Mouse (Mus musculus) liver, embryonic 11.5 days (tissue): ENCODE data around the gene Amigo1. TPM values are rescaled to one million over a fixed set of nuclear protein-coding genes. Genes with fewer than 3 reads are reported as not detected.

ENCODE experiments used
- ATAC-seq: fragments of 200-750 bp; cut with Nextera tagmentation; replicated peaks from 2 replicates; pipeline ENCODE4 v1.8.0; 2017; ENCODE audit warnings: moderate number of reproducible peaks, mild to moderate bottlenecking, moderate TSS enrichment, moderate library complexity; ENCODE audit not compliant: low FRiP score
- DNase-seq: peaks from one replicate; pipeline ENCODE4 v3.0.0-alpha.2; 2017; ENCODE audit warnings: low spot score
- H3K27ac ChIP-seq: fragments of 300-500 bp; sonication (generic); 2 replicates; pipeline ENCODE4 v1.5.1; 2014; ENCODE audit warnings: mild to moderate bottlenecking, low read depth, low read length, control low read depth
- H3K27me3 ChIP-seq: fragments of 300-500 bp; sonication (generic); replicated peaks from 2 replicates; pipeline ENCODE4 v1.6.1; 2014; ENCODE audit warnings: low read length, mixed read lengths; ENCODE audit not compliant: control insufficient read depth, insufficient read depth
- H3K36me3 ChIP-seq: fragments of 300-500 bp; sonication (generic); 2 replicates; pipeline ENCODE4 v1.6.1; 2014; ENCODE audit warnings: mild to moderate bottlenecking, low read length, moderate library complexity, mixed read lengths; ENCODE audit not compliant: control insufficient read depth, insufficient read depth
- H3K4me1 ChIP-seq: fragments of 300-500 bp; sonication (generic); replicated peaks from 2 replicates; pipeline ENCODE4 v1.6.1; 2014; ENCODE audit warnings: low read length, mixed read lengths; ENCODE audit not compliant: control insufficient read depth, insufficient read depth
- H3K4me2 ChIP-seq: fragments of 300-500 bp; sonication (generic); 2 replicates; pipeline ENCODE4 v1.6.1; 2014; ENCODE audit warnings: mild to moderate bottlenecking, control low read depth, moderate library complexity
- H3K4me3 ChIP-seq: fragments of 300-500 bp; sonication (generic); 2 replicates; pipeline ENCODE4 v1.5.1; 2014; ENCODE audit warnings: low read depth, low read length, control low read depth
- H3K9ac ChIP-seq: fragments of 300-500 bp; sonication (generic); 2 replicates; pipeline ENCODE4 v1.6.1; 2014; ENCODE audit warnings: low read depth, low read length, control low read depth
- H3K9me3 ChIP-seq: fragments of 300-500 bp; sonication (generic); 2 replicates; pipeline ENCODE4 v1.6.1; 2016; ENCODE audit warnings: low read length, inconsistent platforms, mixed read lengths; ENCODE audit not compliant: control insufficient read depth
- WGBS: fragments of 180-500 bp; shearing (Covaris S2); extraction: QIAGEN DNeasy Blood & Tissue Kit; methylation state at CpG from one replicate; pipeline ENCODE4 v1.1.7; 2014; 5-methylcytosine and 5-hydroxymethylcytosine counted together
- polyA plus RNA-seq: library from polyadenylated mRNA; unstranded; fragments of >200 nt; fragmentation: Nextera tagmentation; extraction: Ambion mirVana; gene quantifications from 2 replicates; pipeline ENCODE4 v1.2.1, GENCODE M21; 2014

Gene Amigo1
- polyA plus RNA-seq, 1 experiment from 2014 or later, result 0.88 TPM

GRCm38 (mm10) chr3:108189897-108190296, 3.8 kb downstream of the Amigo1 start:
- Histone ChIP-seq H3K4me1 (0 out of 2 replicates have a peak, but pooled peaks cover 7% of the 10 kb centered on the region), H3K27me3 (peaks cover 18% of the 10 kb centered on the region), H3K4me2 (no peak overlapping the region), H3K27ac (no peak overlapping the region), H3K9me3 (no peaks in the 10 kb centered on the region), H3K36me3 (no peaks in the 10 kb centered on the region), H3K9ac (no peak overlapping the region), H3K4me3 (no peak overlapping the region)
- ATAC-seq (no peak), DNase-seq (no peak)
- WGBS, result 50% methylated on average over 5 of the region's 5 CpGs

- peaks cover 24% of the 10 kb centered on the region for H3K4me1 ChIP-seq
These were observed 7.6 kb downstream of the Amigo1 start for GRCm38 (mm10) chr3:108193686-108194085.

GRCm38 (mm10) chr3:108195287-108195686, 9.2 kb downstream of the Amigo1 start:
- Histone ChIP-seq H3K9me3 (no peaks in the 10 kb centered on the region), H3K9ac (no peak overlapping the region), H3K36me3 (no peaks in the 10 kb centered on the region), H3K27me3 (no peaks in the 10 kb centered on the region), H3K4me1 (peaks cover 31% of the 10 kb centered on the region), H3K27ac (no peak overlapping the region), H3K4me2 (no peak overlapping the region), H3K4me3 (no peak overlapping the region)
- DNase-seq, result no peak
- ATAC-seq, result no peak
- WGBS, result 69% methylated on average over 4 of the region's 4 CpGs

More at GRCm38 (mm10) chr3:108193686-108194085, 7.6 kb downstream of the Amigo1 start:
- no peaks in the 10 kb centered on the region for H3K27me3 ChIP-seq
- H3K4me3 ChIP-seq, result no peak overlapping the region
- no peak overlapping the region for H3K27ac ChIP-seq
- no peak overlapping the region for H3K9ac ChIP-seq
- ATAC-seq (no peak), DNase-seq (no peak)
- no peak overlapping the region for H3K4me2 ChIP-seq
- no peaks in the 10 kb centered on the region for H3K36me3 ChIP-seq
- H3K9me3 ChIP-seq, result no peaks in the 10 kb centered on the region
- WGBS, result 55% methylated on average over 4 of the region's 4 CpGs

GRCm38 (mm10) chr3:108195941-108196590, 9.9 kb downstream of the Amigo1 start:
- Histone ChIP-seq H3K9me3 (no peaks in the 10 kb centered on the region), H3K4me3 (no peak overlapping the region), H3K9ac (peak overlapping the region; percentile 1; the same call in 1 of the 2 replicates), H3K36me3 (no peaks in the 10 kb centered on the region), H3K4me1 (peaks cover 33% of the 10 kb centered on the region), H3K4me2 (no peak overlapping the region), H3K27ac (no peak overlapping the region), H3K27me3 (no peaks in the 10 kb centered on the region)
- ATAC-seq (no peak), DNase-seq (no peak)
- 55% methylated on average over 7 of the region's 7 CpGs for WGBS

- Histone ChIP-seq H3K4me1 (peaks cover 38% of the 10 kb centered on the region), H3K9me3 (no peaks in the 10 kb centered on the region), H3K27me3 (no peaks in the 10 kb centered on the region), H3K9ac (no peak overlapping the region), H3K36me3 (0 out of 2 replicates have a peak, but pooled peaks cover 3% of the 10 kb centered on the region), H3K27ac (no peak overlapping the region), H3K4me2 (peak overlapping the region; percentile 34; the same call in 1 of the 2 replicates), H3K4me3 (no peak overlapping the region)
- no peak for ATAC-seq
- WGBS, result 28% methylated on average over 14 of the region's 14 CpGs
- DNase-seq, result no peak
These were observed 10.9 kb downstream of the Amigo1 start for GRCm38 (mm10) chr3:108197066-108197497.

GRCm38 (mm10) chr3:108199231-108199630, 13.1 kb downstream of the Amigo1 start:
- Histone ChIP-seq H3K4me3 (peak overlapping the region; percentile 76), H3K4me2 (peak overlapping the region; percentile 77), H3K4me1 (peaks cover 38% of the 10 kb centered on the region), H3K9ac (0 out of 2 replicates have a peak overlapping the region, but pooled peaks have one; percentile 17), H3K27ac (no peak overlapping the region), H3K36me3 (peaks cover 8% of the 10 kb centered on the region), H3K9me3 (no peaks in the 10 kb centered on the region), H3K27me3 (no peaks in the 10 kb centered on the region)
- no peak for DNase-seq
- no peak for ATAC-seq
- WGBS, result 91% methylated on average over 6 of the region's 6 CpGs

- ATAC-seq, result peak; percentile 97
- Histone ChIP-seq H3K36me3 (peaks cover 17% of the 10 kb centered on the region), H3K27me3 (no peaks in the 10 kb centered on the region), H3K4me1 (peaks cover 35% of the 10 kb centered on the region), H3K9ac (peak within 1 kb of the TSS; percentile 76), H3K4me2 (peak within 1 kb of the TSS; percentile 77), H3K4me3 (peak within 1 kb of the TSS; percentile 76), H3K27ac (peak within 1 kb of the TSS; percentile 85), H3K9me3 (no peaks in the 10 kb centered on the region)
- DNase-seq, result peak; percentile 99
- WGBS, result 3% methylated on average over 44 of the region's 44 CpGs
These were observed 14.5 kb downstream of the Amigo1 start, which contains the start of gene Cyb561d1 for GRCm38 (mm10) chr3:108200329-108201323. TSS of gene Cyb561d1 (minus strand) at chr3:108201212.

GRCm38 (mm10) chr3:108202506-108202905, 16.4 kb downstream of the Amigo1 start:
- DNase-seq, result no peak
- no peaks in the 10 kb centered on the region for H3K27me3 ChIP-seq
- H3K4me1 ChIP-seq, result peaks cover 18% of the 10 kb centered on the region
- no peak overlapping the region for H3K4me2 ChIP-seq
- no peak for ATAC-seq
- H3K9me3 ChIP-seq, result no peaks in the 10 kb centered on the region
- no peak overlapping the region for H3K4me3 ChIP-seq
- H3K9ac ChIP-seq, result no peak overlapping the region
- H3K36me3 ChIP-seq, result peaks cover 26% of the 10 kb centered on the region
- no peak overlapping the region for H3K27ac ChIP-seq
